Mouse (Mus musculus) telencephalon, adult 2 months (tissue): ENCODE results near the gene Prkcg.

ENCODE experiments used
- DNase-seq: peaks from one replicate; pipeline ENCODE4 v3.0.0-alpha.2; 2011; ENCODE audit warnings: low read depth, low spot score

Prkcg gene

DNA sequence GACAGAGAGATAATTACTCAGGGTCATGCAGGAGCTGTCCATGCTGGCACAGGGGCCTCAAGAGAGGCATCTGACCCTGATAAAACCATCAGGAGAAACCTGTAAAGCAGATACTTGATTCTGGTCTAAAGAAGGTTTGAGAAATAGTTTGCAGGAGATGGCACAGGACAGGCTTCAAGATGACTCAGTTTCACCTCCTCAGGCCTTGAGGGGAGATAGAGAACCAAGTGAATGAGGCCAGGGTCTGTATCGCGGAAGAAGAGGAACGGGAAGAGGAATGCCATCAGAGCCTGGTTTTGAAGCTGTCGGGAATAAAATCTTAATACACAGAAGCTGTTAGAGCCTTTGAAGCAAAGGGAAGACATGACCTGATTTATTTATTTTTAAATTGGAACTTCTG, 28.7 kb downstream of the Prkcg start:
- DNase-seq = no peak

- no peak for DNase-seq
These were observed 31.9 kb downstream of the Prkcg start for GRCm38 (mm10) chr7:3320856-3321255.

DNA sequence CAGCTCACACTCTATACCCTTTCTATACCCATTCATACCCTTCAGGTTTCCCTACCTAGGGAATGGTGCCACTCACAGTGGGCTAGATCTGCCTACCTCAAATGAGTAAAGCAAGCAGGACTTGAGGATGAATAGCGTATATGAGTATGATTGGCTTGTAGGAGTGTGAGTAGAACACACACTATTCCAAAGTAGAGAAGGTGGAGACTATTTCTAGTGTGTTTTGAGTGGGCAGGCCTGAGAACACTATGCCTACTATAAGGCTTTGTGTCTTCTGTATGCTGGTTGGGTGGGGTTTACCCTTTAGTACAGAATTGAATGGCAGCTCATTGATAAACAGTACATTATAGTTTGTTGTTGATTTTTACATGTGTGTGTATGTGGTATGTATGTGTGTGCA, 34.8 kb downstream of the Prkcg start:
- no peak for DNase-seq

- no peak for DNase-seq
These were observed 39.0 kb downstream of the Prkcg start for GRCm38 (mm10) chr7:3327961-3328360.

DNA sequence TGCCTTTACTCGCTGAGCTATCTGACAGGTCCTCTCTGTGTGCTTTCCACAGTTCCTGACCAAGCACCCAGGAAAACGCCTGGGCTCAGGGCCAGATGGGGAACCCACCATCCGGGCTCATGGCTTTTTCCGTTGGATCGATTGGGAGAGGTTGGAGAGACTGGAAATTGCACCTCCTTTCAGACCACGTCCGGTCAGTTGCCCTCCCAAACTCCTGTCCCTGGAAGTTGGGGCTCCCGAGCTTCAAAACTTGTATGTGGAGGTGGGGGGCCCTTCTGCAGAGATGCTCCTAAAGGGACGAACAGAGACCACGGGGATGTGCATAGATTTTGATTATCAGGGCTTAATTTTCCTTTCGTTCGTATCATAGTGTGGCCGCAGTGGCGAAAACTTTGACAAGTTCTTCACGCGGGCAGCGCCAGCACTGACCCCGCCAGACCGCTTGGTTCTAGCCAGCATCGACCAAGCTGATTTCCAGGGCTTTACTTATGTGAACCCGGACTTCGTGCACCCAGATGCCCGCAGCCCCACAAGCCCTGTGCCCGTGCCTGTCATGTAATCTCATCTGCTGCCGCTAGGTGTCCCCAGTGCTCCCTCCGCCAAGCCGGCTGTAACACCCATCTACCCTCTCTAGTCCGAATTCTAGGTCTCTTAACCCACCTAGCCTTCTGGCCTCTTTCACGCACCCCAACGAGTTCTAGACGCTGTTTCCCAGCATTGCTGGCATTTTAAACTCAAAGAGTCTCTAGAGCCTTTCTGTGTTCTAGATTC, 41.0 kb downstream of the Prkcg start:
- no peak for DNase-seq

DNA sequence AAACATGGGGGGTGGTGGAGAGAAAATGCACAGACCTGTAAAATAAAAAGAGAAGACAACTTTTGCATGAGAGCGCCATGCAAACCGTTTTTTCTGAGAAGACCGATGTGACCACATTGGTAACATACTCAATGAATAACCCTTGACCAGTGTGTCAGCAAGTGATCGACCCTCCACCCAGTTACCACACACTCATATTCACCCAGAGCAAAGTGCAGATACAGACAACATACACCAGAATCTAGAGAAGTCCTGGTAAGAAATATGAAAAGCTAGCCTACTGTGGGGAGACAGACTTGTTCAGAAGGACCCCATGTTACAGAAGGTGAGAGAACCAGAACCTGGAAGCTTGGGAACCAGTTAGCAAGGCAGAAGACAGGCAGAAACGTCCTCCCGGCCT, 42.2 kb downstream of the Prkcg start:
- DNase-seq = no peak

- peak; percentile 90 for DNase-seq
These were observed 42.7 kb downstream of the Prkcg start for GRCm38 (mm10) chr7:3331581-3332223.

DNA sequence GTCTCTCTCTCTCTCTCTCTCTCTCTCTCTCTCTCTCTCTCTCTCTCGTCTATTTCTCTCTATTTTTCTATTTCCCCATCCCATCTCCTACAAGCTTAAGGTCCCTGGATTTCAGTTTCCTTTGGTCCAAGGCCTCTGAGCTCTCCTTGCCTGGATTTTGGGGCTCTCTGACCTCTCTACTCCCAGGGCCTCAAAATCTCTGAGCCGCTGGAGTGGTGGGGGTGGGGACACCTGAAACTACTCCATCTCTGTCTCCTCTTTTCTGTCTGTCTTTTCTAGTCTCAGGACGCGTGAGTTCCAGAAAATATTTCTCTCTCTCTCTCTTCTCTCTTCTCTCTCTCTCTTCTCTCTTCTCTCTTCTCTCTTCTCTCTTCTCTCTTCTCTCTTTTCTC, 43.2 kb downstream of the Prkcg start:
- DNase-seq = no peak

GRCm38 (mm10) chr7:3332619-3333521, 43.9 kb downstream of the Prkcg start, which contains the start of gene Cacng7:
Cacng7 (plus strand) TSS chr7:3332955.
- DNase-seq = peak; percentile 76

- DNase-seq = no peak
These were observed 44.6 kb downstream of the Prkcg start for GRCm38 (mm10) chr7:3333542-3333941.

DNA sequence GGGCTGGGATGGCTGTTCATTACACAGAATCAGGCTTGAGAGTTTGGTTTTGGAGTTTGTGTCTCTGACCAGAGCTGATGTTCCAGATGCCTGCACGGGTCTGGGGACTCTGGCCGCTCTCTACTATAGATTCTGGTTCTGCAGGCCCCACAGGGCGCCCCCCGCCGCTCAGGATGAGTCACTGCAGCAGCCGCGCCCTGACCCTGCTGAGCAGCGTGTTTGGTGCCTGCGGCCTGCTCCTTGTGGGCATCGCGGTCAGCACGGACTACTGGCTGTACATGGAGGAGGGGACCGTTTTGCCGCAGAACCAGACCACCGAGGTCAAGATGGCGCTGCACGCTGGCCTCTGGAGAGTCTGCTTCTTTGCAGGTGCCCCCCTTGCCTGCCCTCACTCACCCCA, 47.4 kb downstream of the Prkcg start:
- no peak for DNase-seq

GRCm38 (mm10) chr7:3338286-3338935, 49.4 kb downstream of the Prkcg start:
- DNase-seq = no peak

GRCm38 (mm10) chr7:3339010-3339409, 50.0 kb downstream of the Prkcg start:
- DNase-seq = no peak

GRCm38 (mm10) chr7:3343861-3344260, 54.9 kb downstream of the Prkcg start:
- no peak for DNase-seq

- no peak for DNase-seq
These were observed 56.3 kb downstream of the Prkcg start for GRCm38 (mm10) chr7:3345301-3345700.

DNA sequence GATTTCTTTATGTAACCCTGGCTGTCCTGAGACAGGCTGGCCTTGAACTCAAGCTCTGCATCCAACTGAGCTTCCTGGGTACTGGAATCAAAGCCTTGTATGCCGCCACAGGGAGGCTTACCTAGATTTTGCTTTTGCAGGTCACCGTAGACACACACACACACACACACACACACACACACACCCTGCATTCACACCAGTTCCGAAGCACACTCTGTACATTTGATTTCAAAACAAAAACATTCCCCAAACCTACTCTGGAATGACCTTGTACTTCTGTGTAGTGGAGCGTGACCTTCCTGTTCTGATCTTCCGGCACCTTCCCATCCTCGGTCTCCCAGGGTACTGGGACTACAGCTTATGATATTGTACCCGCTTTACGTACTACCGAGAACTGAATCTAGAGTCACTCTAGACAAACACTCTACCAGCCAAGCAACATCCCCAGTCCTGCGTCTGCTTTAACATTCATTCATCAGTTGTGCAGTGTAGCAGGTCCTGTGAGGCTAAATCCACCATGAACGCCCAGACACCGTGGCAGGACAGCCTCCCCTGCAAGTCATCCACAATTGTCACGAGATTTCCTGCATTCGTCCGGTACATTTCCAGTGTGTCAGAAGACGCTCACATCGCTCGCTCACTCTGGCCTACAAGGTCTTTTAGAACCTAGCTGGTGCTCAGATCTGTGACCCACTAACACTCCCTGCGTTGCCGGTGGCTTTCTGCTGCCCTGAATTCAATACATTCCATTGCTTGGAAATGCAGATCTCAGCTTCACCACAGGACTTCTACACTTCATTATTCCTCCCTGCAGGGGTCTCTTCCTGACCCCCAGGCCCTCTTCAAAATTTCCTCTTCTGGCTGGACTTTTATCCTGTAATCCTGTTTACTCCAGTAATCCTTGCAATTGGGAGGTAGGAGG, 58.6 kb downstream of the Prkcg start:
- DNase-seq = no peak

- DNase-seq = no peak
These were observed 59.3 kb downstream of the Prkcg start for GRCm38 (mm10) chr7:3348326-3348725.

- no peak for DNase-seq
These were observed 60.8 kb downstream of the Prkcg start for GRCm38 (mm10) chr7:3349775-3350174.

- no peak for DNase-seq
These were observed 62.6 kb downstream of the Prkcg start for GRCm38 (mm10) chr7:3351536-3351935.

- no peak for DNase-seq
These were observed 65.9 kb downstream of the Prkcg start for GRCm38 (mm10) chr7:3354850-3355249.

GRCm38 (mm10) chr7:3360678-3361077, 71.7 kb downstream of the Prkcg start:
- no peak for DNase-seq
